Mouse (Mus musculus): Measurements from ENCODE around the gene 6430571L13Rik.

Gene 6430571L13Rik

GRCm38 (mm10) chr9:107340911-107341645 lies 676 bp downstream of the 6430571L13Rik start:
- no peak for DNase-seq (ENCODE audit: low spot score)

GRCm38 (mm10) chr9:107342201-107342709 lies 1.9 kb downstream of the 6430571L13Rik start:
- DNase-seq (ENCODE audit: low spot score): no peak

- no peak for DNase-seq (ENCODE audit: low spot score)
These were observed 2.9 kb downstream of the 6430571L13Rik start for GRCm38 (mm10) chr9:107343146-107343943.

- DNase-seq (ENCODE audit: low spot score): no peak
These were observed 3.6 kb downstream of the 6430571L13Rik start for GRCm38 (mm10) chr9:107344027-107344426.

GRCm38 (mm10) chr9:107346081-107346480 lies 5.7 kb downstream of the 6430571L13Rik start:
- no peak for DNase-seq (ENCODE audit: low spot score)

- no peak for DNase-seq (ENCODE audit: low spot score)
These were observed 7.3 kb downstream of the 6430571L13Rik start for GRCm38 (mm10) chr9:107347586-107348183.

- DNase-seq (ENCODE audit: low spot score): no peak
These were observed 8.9 kb downstream of the 6430571L13Rik start for GRCm38 (mm10) chr9:107349321-107349720.

- DNase-seq (ENCODE audit: low spot score): no peak
These were observed 14.4 kb downstream of the 6430571L13Rik start for GRCm38 (mm10) chr9:107354826-107355225.

- DNase-seq (ENCODE audit: low spot score): no peak
These were observed 15.7 kb downstream of the 6430571L13Rik start for GRCm38 (mm10) chr9:107355870-107356765.

- no peak for DNase-seq (ENCODE audit: low spot score)
These were observed 17.2 kb downstream of the 6430571L13Rik start for GRCm38 (mm10) chr9:107357651-107358050.

GRCm38 (mm10) chr9:107360989-107361388 lies 20.6 kb downstream of the 6430571L13Rik start:
- DNase-seq (ENCODE audit: low spot score): no peak

- no peak for DNase-seq (ENCODE audit: low spot score)
These were observed 26.2 kb downstream of the 6430571L13Rik start for GRCm38 (mm10) chr9:107366644-107367043.

GRCm38 (mm10) chr9:107368302-107368701 lies 27.9 kb downstream of the 6430571L13Rik start:
- no peak for DNase-seq (ENCODE audit: low spot score)

GRCm38 (mm10) chr9:107369270-107370105 lies 29.1 kb downstream of the 6430571L13Rik start:
- DNase-seq (ENCODE audit: low spot score): no peak

GRCm38 (mm10) chr9:107370106-107370463 lies 29.7 kb downstream of the 6430571L13Rik start:
- DNase-seq (ENCODE audit: low spot score): no peak

GRCm38 (mm10) chr9:107372441-107372840 lies 32.0 kb downstream of the 6430571L13Rik start:
- DNase-seq (ENCODE audit: low spot score): no peak

GRCm38 (mm10) chr9:107374623-107375022 lies 34.2 kb downstream of the 6430571L13Rik start:
- no peak for DNase-seq (ENCODE audit: low spot score)

GRCm38 (mm10) chr9:107375451-107375850 lies 35.0 kb downstream of the 6430571L13Rik start:
- no peak for DNase-seq (ENCODE audit: low spot score)

- DNase-seq (ENCODE audit: low spot score): no peak
These were observed 37.6 kb downstream of the 6430571L13Rik start for GRCm38 (mm10) chr9:107377961-107378512.

GRCm38 (mm10) chr9:107381723-107382122 lies 41.3 kb downstream of the 6430571L13Rik start:
- DNase-seq (ENCODE audit: low spot score): peak; percentile 31
